Mouse (Mus musculus) forebrain, embryonic 11.5 days (tissue): ENCODE results near the gene Strada. TPM values are rescaled to one million over a fixed set of nuclear protein-coding genes. Genes with fewer than 3 reads are reported as not detected.
"Not testable (repeated sequence)": the region's sequence is repeated elsewhere in the genome, so short reads cannot be mapped to it uniquely, and the experiment has no call there.

Source experiments
- ATAC-seq: fragments of 200-750 bp; cut with Nextera tagmentation; replicated peaks from 2 replicates; pipeline ENCODE4 v1.8.0; 2017; ENCODE audit warnings: moderate TSS enrichment; ENCODE audit not compliant: low FRiP score
- DNase-seq: peaks from one replicate; pipeline ENCODE4 v3.0.0-alpha.2; 2017; ENCODE audit warnings: low spot score
- H3K27ac ChIP-seq: fragments of 300-500 bp; sonication (generic); 2 replicates; pipeline ENCODE4 v1.5.1; 2014; ENCODE audit warnings: low read depth, low read length
- H3K27me3 ChIP-seq: fragments of 300-500 bp; sonication (generic); 2 replicates; pipeline ENCODE4 v1.6.1; 2014; ENCODE audit warnings: mild to moderate bottlenecking, low read length, mixed read lengths; ENCODE audit not compliant: control insufficient read depth, insufficient read depth
- H3K36me3 ChIP-seq: fragments of 300-500 bp; sonication (generic); 2 replicates; pipeline ENCODE4 v1.6.1; 2014; ENCODE audit warnings: mild to moderate bottlenecking, low read length, moderate library complexity, mixed read lengths; ENCODE audit not compliant: control insufficient read depth, insufficient read depth
- H3K4me1 ChIP-seq: fragments of 300-500 bp; sonication (generic); replicated peaks from 2 replicates; pipeline ENCODE4 v1.6.1; 2014; ENCODE audit warnings: low read length, mixed read lengths; ENCODE audit not compliant: control insufficient read depth, insufficient read depth
- H3K4me2 ChIP-seq: fragments of 300-500 bp; sonication (generic); 2 replicates; pipeline ENCODE4 v1.6.1; 2014; ENCODE audit warnings: low read depth, mild to moderate bottlenecking, low read length, moderate library complexity, mixed read lengths; ENCODE audit not compliant: severe bottlenecking
- H3K4me3 ChIP-seq: fragments of 300-500 bp; sonication (generic); 2 replicates; pipeline ENCODE4 v1.5.1; 2014; ENCODE audit warnings: low read depth, low read length
- H3K9ac ChIP-seq: fragments of 300-500 bp; sonication (generic); 2 replicates; pipeline ENCODE4 v1.6.1; 2014; ENCODE audit warnings: low read length
- H3K9me3 ChIP-seq: fragments of 300-500 bp; sonication (generic); 2 replicates; pipeline ENCODE4 v1.6.1; 2016; ENCODE audit warnings: low read length, mixed read lengths; ENCODE audit not compliant: control insufficient read depth
- WGBS: fragments of 180-500 bp; shearing (Covaris S2); extraction: QIAGEN DNeasy Blood & Tissue Kit; methylation state at CpG from one replicate; pipeline ENCODE4 v1.1.7; 2014; 5-methylcytosine and 5-hydroxymethylcytosine counted together
- polyA plus RNA-seq: library from polyadenylated mRNA; unstranded; fragments of >200 nt; fragmentation: Nextera tagmentation; extraction: Ambion mirVana; gene quantifications from 2 replicates; pipeline ENCODE4 v1.2.1, GENCODE M21; 2014

Strada gene
- polyA plus RNA-seq, 1 experiment from 2014 or later, result 41.8 TPM

- H3K27ac ChIP-seq, result no peak overlapping the region
- H3K36me3 ChIP-seq, result no peaks in the 10 kb centered on the region
- H3K4me2 ChIP-seq, result peak overlapping the region; percentile 74; the same call in 1 of the 2 replicates
- 93% methylated on average over 5 of the region's 5 CpGs for WGBS
- H3K4me3 ChIP-seq, result peak overlapping the region; percentile 98; the same call in 1 of the 2 replicates
- no peaks in the 10 kb centered on the region for H3K27me3 ChIP-seq
- peaks cover 7% of the 10 kb centered on the region; the same call in 1 of the 2 replicates for H3K4me1 ChIP-seq
- DNase-seq (no peak), ATAC-seq (no peak)
- peak overlapping the region; percentile 92; the same call in 1 of the 2 replicates for H3K9ac ChIP-seq
- H3K9me3 ChIP-seq, result no peaks in the 10 kb centered on the region
Observed at GRCm38 (mm10) chr11:106214856-106215255, 12.9 kb upstream of the Strada start.

GRCm38 (mm10) chr11:106212771-106213170 lies 10.8 kb upstream of the Strada start:
- Histone ChIP-seq H3K4me1 (peaks cover 5% of the 10 kb centered on the region; the same call in 1 of the 2 replicates), H3K27me3 (no peaks in the 10 kb centered on the region), H3K9ac (no peak overlapping the region), H3K4me2 (no peak overlapping the region), H3K4me3 (no peak overlapping the region), H3K27ac (no peak overlapping the region), H3K9me3 (no peaks in the 10 kb centered on the region), H3K36me3 (peaks cover 3% of the 10 kb centered on the region; the same call in 1 of the 2 replicates)
- 96% methylated on average over 8 of the region's 8 CpGs for WGBS
- DNase-seq (no peak), ATAC-seq (no peak)

- DNase-seq, result no peak
- WGBS, result 94% methylated on average over 19 of the region's 19 CpGs
- H3K4me3 ChIP-seq, result no peak overlapping the region
- no peak for ATAC-seq
- H3K4me2 ChIP-seq, result no peak overlapping the region
- H3K27me3 ChIP-seq, result no peaks in the 10 kb centered on the region
- peaks cover 11% of the 10 kb centered on the region for H3K36me3 ChIP-seq
- no peak overlapping the region for H3K9ac ChIP-seq
- no peaks in the 10 kb centered on the region for H3K9me3 ChIP-seq
- no peak overlapping the region for H3K27ac ChIP-seq
- no peaks in the 10 kb centered on the region for H3K4me1 ChIP-seq
Observed at GRCm38 (mm10) chr11:106201337-106202122, 438 bp downstream of the Strada start.

GRCm38 (mm10) chr11:106200756-106201155 lies 1.2 kb downstream of the Strada start:
- no peak for ATAC-seq
- H3K9me3 ChIP-seq, result no peaks in the 10 kb centered on the region
- no peaks in the 10 kb centered on the region for H3K27me3 ChIP-seq
- H3K27ac ChIP-seq, result no peak overlapping the region
- 89% methylated on average over 6 of the region's 6 CpGs for WGBS
- no peak overlapping the region for H3K9ac ChIP-seq
- H3K4me3 ChIP-seq, result no peak overlapping the region
- H3K4me2 ChIP-seq, result no peak overlapping the region
- DNase-seq, result no peak
- peaks cover 11% of the 10 kb centered on the region for H3K36me3 ChIP-seq
- no peaks in the 10 kb centered on the region for H3K4me1 ChIP-seq

GRCm38 (mm10) chr11:106199997-106200396 lies 2.0 kb downstream of the Strada start:
- WGBS, result 91% methylated on average over 7 of the region's 7 CpGs
- not testable (repeated sequence) for H3K27ac ChIP-seq, H3K9ac ChIP-seq, H3K4me2 ChIP-seq, H3K4me1 ChIP-seq, H3K4me3 ChIP-seq, ATAC-seq, DNase-seq, H3K27me3 ChIP-seq, H3K9me3 ChIP-seq
- peaks cover 11% of the 10 kb centered on the region for H3K36me3 ChIP-seq

GRCm38 (mm10) chr11:106198277-106198676 lies 3.7 kb downstream of the Strada start:
- Histone ChIP-seq H3K4me2 (no peak overlapping the region), H3K9me3 (no peaks in the 10 kb centered on the region), H3K36me3 (peaks cover 6% of the 10 kb centered on the region), H3K4me3 (no peak overlapping the region), H3K27me3 (no peaks in the 10 kb centered on the region), H3K4me1 (no peaks in the 10 kb centered on the region; the same call in 1 of the 2 replicates), H3K9ac (no peak overlapping the region), H3K27ac (no peak overlapping the region)
- ATAC-seq (no peak), DNase-seq (no peak)
- 89% methylated on average over 4 of the region's 4 CpGs for WGBS

GRCm38 (mm10) chr11:106195341-106195740 lies 6.6 kb downstream of the Strada start:
- Histone ChIP-seq H3K9ac (no peak overlapping the region), H3K36me3 (peaks cover 6% of the 10 kb centered on the region), H3K4me1 (peaks cover 2% of the 10 kb centered on the region; the same call in 1 of the 2 replicates), H3K4me2 (no peak overlapping the region), H3K9me3 (no peaks in the 10 kb centered on the region), H3K27me3 (no peaks in the 10 kb centered on the region), H3K27ac (no peak overlapping the region), H3K4me3 (no peak overlapping the region)
- ATAC-seq (no peak), DNase-seq (no peak)

GRCm38 (mm10) chr11:106194891-106195290 lies 7.1 kb downstream of the Strada start:
- ATAC-seq, result no peak
- no peaks in the 10 kb centered on the region for H3K9me3 ChIP-seq
- H3K36me3 ChIP-seq, result peaks cover 6% of the 10 kb centered on the region
- WGBS, result 93% methylated on average over 7 of the region's 7 CpGs
- H3K4me1 ChIP-seq, result peaks cover 2% of the 10 kb centered on the region; the same call in 1 of the 2 replicates
- H3K4me3 ChIP-seq, result no peak overlapping the region
- H3K27ac ChIP-seq, result no peak overlapping the region
- no peaks in the 10 kb centered on the region for H3K27me3 ChIP-seq
- no peak for DNase-seq
- H3K9ac ChIP-seq, result no peak overlapping the region
- H3K4me2 ChIP-seq, result no peak overlapping the region

- 50% methylated on average over 3 of the region's 3 CpGs for WGBS
Observed at GRCm38 (mm10) chr11:106194155-106194541, 7.8 kb downstream of the Strada start.

More at GRCm38 (mm10) chr11:106194155-106194541, 7.8 kb downstream of the Strada start:
- H3K27me3 ChIP-seq, result no peaks in the 10 kb centered on the region
- ATAC-seq, result no peak
- peaks cover 6% of the 10 kb centered on the region for H3K36me3 ChIP-seq
- no peaks in the 10 kb centered on the region for H3K9me3 ChIP-seq
- peak overlapping the region; percentile 58 for H3K4me3 ChIP-seq
- no peak for DNase-seq
- peak overlapping the region; percentile 79 for H3K27ac ChIP-seq
- H3K9ac ChIP-seq, result peak overlapping the region; percentile 60
- H3K4me2 ChIP-seq, result peak overlapping the region; percentile 70
- H3K4me1 ChIP-seq, result peaks cover 2% of the 10 kb centered on the region; the same call in 1 of the 2 replicates
